Mouse (Mus musculus) kidney, adult 10 weeks (tissue): Measurements from ENCODE around the gene Gbp2. TPM values are rescaled to one million over a fixed set of nuclear protein-coding genes. Genes with fewer than 3 reads are reported as not detected.

Experiments
- polyA plus RNA-seq: library from polyadenylated mRNA; stranded (reverse); fragments of 350-450 nt; fragmentation: Illumina TruSeq; extraction: RNeasy Lipid Tissue Mini Kit (QIAGEN cat#74804); gene quantifications from one replicate; pipeline ENCODE4 v1.2.3, GENCODE M21; 2014; ENCODE audit warnings: low read depth, low replicate concordance

The Gbp2 gene
- 16.6 TPM for polyA plus RNA-seq

GRCm38 (mm10) chr3:142620111-142620955 is at the start of gene Gbp2:
Gene Gbp2 (plus strand): TSS chr3:142620602.

GRCm38 (mm10) chr3:142594547-142594946 is 25.9 kb upstream of the Gbp2 start, which contains the start of gene Gbp2b:
Gene Gbp2b (plus strand): TSS chr3:142594847.

Other genes with a start within 250 kb of the Gbp2 start
- gene Pdlim5, start 224.9 kb upstream of the Gbp2 start, polyA plus RNA-seq, result 79.1 TPM
- gene Gbp5, start 126.6 kb upstream of the Gbp2 start, polyA plus RNA-seq, result 3.9 TPM
- 21.5 TPM for gene Gbp7, start 90.3 kb upstream of the Gbp2 start, polyA plus RNA-seq
- gene Gbp3, start 60.6 kb upstream of the Gbp2 start, polyA plus RNA-seq, result 68.2 TPM
- 0.44 TPM for gene Gbp2b, start 25.8 kb upstream of the Gbp2 start, polyA plus RNA-seq
- gene Kyat3, start 80.4 kb downstream of the Gbp2 start, polyA plus RNA-seq, result 416 TPM
- 69.8 TPM for gene Gtf2b, start 144.4 kb downstream of the Gbp2 start, polyA plus RNA-seq